Mouse (Mus musculus) stomach, adult 2 months (tissue): ENCODE results near the gene Ube2j2. TPM values are rescaled to one million over a fixed set of nuclear protein-coding genes. Genes with fewer than 3 reads are reported as not detected.

Experiments used
- polyA plus RNA-seq: library from polyadenylated mRNA; depleted of rRNA; stranded (reverse); fragments of >200 nt; gene quantifications from 2 replicates; pipeline ENCODE4 v1.2.3, GENCODE M21; 2012; rRNA removed

The Ube2j2 gene
- polyA plus RNA-seq, result 41.1 and 63.8 TPM in 2 replicates

GRCm38 (mm10) chr4:155943534-155944249 is at the start of gene Ube2j2:
Gene Ube2j2 (plus strand): TSS chr4:155943831.

GRCm38 (mm10) chr4:155962167-155962971 is 18.7 kb downstream of the Ube2j2 start, which contains the start of gene C1qtnf12:
Gene C1qtnf12 (plus strand): TSS chr4:155962318.

GRCm38 (mm10) chr4:155992241-155992905 is 48.7 kb downstream of the Ube2j2 start, which contains the start of the genes B3galt6 and Sdf4:
Gene B3galt6 (minus strand): TSS chr4:155992649.
Gene Sdf4 (plus strand): TSS chr4:155992872.

Other genes starting within 250 kb of the Ube2j2 start
- 16.5 and 25.8 TPM in 2 replicates for gene Fndc10, start 249.5 kb upstream of the Ube2j2 start, polyA plus RNA-seq
- 62.7 and 102 TPM in 2 replicates for gene Ssu72, start 239.0 kb upstream of the Ube2j2 start, polyA plus RNA-seq
- 0.37 and 1.4 TPM in 2 replicates for gene Tmem240, start 209.0 kb upstream of the Ube2j2 start, polyA plus RNA-seq
- 57.0 and 97.8 TPM in 2 replicates for gene Atad3a, start 182.7 kb upstream of the Ube2j2 start, polyA plus RNA-seq
- gene Vwa1, start 169.1 kb upstream of the Ube2j2 start, polyA plus RNA-seq, result 11.4 and 13.1 TPM in 2 replicates
- gene Tmem88b, start 158.0 kb upstream of the Ube2j2 start, polyA plus RNA-seq, result 0.18 and 0.28 TPM in 2 replicates
- gene Ankrd65, start 153.4 kb upstream of the Ube2j2 start, polyA plus RNA-seq, result 0.09 TPM in 1 of 2 replicates, not detected in the other
- 18.2 and 33.5 TPM in 2 replicates for gene Mrpl20, start 141.0 kb upstream of the Ube2j2 start, polyA plus RNA-seq
- gene Ccnl2, start 131.3 kb upstream of the Ube2j2 start, polyA plus RNA-seq, result 18.2 and 22.6 TPM in 2 replicates
- 106 and 164 TPM in 2 replicates for gene Aurkaip1, start 112.6 kb upstream of the Ube2j2 start, polyA plus RNA-seq
- 106 and 126 TPM in 2 replicates for gene Mxra8, start 104.2 kb upstream of the Ube2j2 start, polyA plus RNA-seq
- 102 and 114 TPM in 2 replicates for gene Dvl1, start 96.4 kb upstream of the Ube2j2 start, polyA plus RNA-seq
- gene Tas1r3, start 80.5 kb upstream of the Ube2j2 start, polyA plus RNA-seq, result 0.33 and 0.81 TPM in 2 replicates
- 24.9 and 45.1 TPM in 2 replicates for gene Cptp, start 74.4 kb upstream of the Ube2j2 start, polyA plus RNA-seq
- 15.0 and 21.4 TPM in 2 replicates for gene Ints11, start 74.3 kb upstream of the Ube2j2 start, polyA plus RNA-seq
- 41.8 and 63.5 TPM in 2 replicates for gene Pusl1, start 52.0 kb upstream of the Ube2j2 start, polyA plus RNA-seq
- gene Acap3, start 52.0 kb upstream of the Ube2j2 start, polyA plus RNA-seq, result 21.4 and 21.8 TPM in 2 replicates
- 30.7 and 39.0 TPM in 2 replicates for gene C1qtnf12, start 18.5 kb downstream of the Ube2j2 start, polyA plus RNA-seq
- 4.6 and 6.1 TPM in 2 replicates for gene B3galt6, start 48.8 kb downstream of the Ube2j2 start, polyA plus RNA-seq
- gene Sdf4, start 49.0 kb downstream of the Ube2j2 start, polyA plus RNA-seq, result 25.9 and 26.5 TPM in 2 replicates
- 2.7 and 2.9 TPM in 2 replicates for gene Tnfrsf4, start 70.0 kb downstream of the Ube2j2 start, polyA plus RNA-seq
- 2.6 and 2.8 TPM in 2 replicates for gene Tnfrsf18, start 82.3 kb downstream of the Ube2j2 start, polyA plus RNA-seq
- 5.6 and 10.5 TPM in 2 replicates for gene Ttll10, start 115.6 kb downstream of the Ube2j2 start, polyA plus RNA-seq
- gene 9430015G10Rik, start 166.2 kb downstream of the Ube2j2 start, polyA plus RNA-seq, result 3.9 and 5.1 TPM in 2 replicates
- 0.82 and 3.3 TPM in 2 replicates for gene Rnf223, start 186.7 kb downstream of the Ube2j2 start, polyA plus RNA-seq